Mouse (Mus musculus): ENCODE data around the gene Baiap2. TPM values are rescaled to one million over a fixed set of nuclear protein-coding genes. Genes with fewer than 3 reads are reported as not detected.

The Baiap2 gene
- polyA plus RNA-seq, 1 experiment from 2014 or later: 11.9 TPM

DNA sequence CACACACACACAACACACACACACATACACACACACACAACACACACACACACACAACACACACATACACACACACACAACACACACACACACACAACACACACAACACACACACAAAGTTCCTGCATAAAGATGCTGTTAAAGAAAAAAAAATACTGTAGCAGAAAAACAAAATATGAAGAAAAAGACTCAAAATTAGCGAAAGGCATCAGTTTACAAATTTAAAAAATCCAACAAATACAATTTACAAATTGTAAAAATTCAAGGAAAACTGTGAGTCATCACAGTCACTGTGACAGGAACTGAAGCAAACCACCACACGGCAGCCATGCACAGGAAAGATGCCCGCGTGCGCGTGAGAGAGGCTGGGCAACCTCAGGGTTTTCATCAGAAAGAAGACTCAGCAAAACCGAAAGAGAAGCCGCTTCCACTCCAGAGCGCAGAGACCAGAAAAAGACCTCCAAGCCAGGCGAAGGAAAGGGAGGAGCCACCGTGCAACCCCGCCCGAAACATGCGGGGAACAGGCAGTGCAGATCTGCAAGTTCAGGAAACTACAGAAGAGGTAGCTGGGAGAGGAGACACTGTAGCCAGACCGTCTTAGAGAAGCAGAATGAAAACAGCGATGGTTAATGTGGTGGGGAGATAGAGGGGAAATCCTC is 14.4 kb upstream of the Baiap2 start:
- DNase-seq (ENCODE audit: low spot score) (no peak), ATAC-seq (ENCODE audit: insufficient read depth, low FRiP score, low TSS enrichment) (no peak)
- no peak overlapping the region for H3K4me2 ChIP-seq (ENCODE audit: low read depth)
- no peaks in the 10 kb centered on the region for H3K27me3 ChIP-seq (ENCODE audit: control insufficient read depth, insufficient read depth, low read length)
- H3K27ac ChIP-seq (ENCODE audit: low read depth, low read length): no peak overlapping the region
- no peaks in the 10 kb centered on the region for H3K4me1 ChIP-seq (ENCODE audit: control insufficient read depth, insufficient read depth, low read length)
- no peaks in the 10 kb centered on the region for H3K36me3 ChIP-seq (ENCODE audit: control insufficient read depth, insufficient read depth, low read length)
- no peak overlapping the region for H3K4me3 ChIP-seq (ENCODE audit: low read depth, low read length)
- H3K9me3 ChIP-seq (ENCODE audit: control insufficient read depth, low read length): no peaks in the 10 kb centered on the region
- no peak overlapping the region for H3K9ac ChIP-seq (ENCODE audit: low read length)
- 80% methylated on average over 16 of the region's 16 CpGs for WGBS

DNA sequence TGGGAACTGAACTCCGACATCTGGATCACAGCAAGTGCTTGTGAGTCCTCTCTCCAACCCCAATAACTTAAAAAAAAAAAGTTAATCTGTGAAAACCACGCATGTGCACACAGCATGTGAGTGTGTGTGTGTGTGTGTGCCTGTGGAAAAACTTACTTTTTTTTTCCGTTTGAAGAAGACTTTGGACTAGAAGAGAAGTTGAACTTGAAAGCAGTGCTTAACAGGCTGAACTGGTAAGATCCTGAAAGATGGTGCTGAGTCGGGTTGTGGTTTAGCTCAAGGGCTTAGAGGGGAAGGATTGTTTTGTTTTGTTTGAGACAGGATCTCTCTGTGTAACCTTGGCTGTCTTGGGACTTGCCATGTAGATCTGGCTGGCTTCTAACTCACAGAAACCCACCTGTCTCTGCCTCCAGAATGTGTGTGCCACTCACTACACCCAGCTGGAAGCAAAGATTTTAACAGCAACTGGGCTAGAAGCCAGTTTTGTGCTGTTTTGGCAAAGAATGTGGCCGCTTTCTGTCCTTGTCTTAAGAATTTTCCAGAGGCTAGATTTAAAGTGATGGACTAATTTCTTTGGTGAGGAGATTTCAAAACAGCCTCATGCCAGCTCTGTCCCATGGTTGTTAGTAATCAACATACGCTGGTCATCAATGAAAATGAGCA is 12.8 kb upstream of the Baiap2 start:
- no peaks in the 10 kb centered on the region for H3K36me3 ChIP-seq (ENCODE audit: control insufficient read depth, insufficient read depth, low read length)
- H3K27ac ChIP-seq (ENCODE audit: low read depth, low read length): no peak overlapping the region
- no peak for ATAC-seq (ENCODE audit: insufficient read depth, low FRiP score, low TSS enrichment)
- H3K9me3 ChIP-seq (ENCODE audit: control insufficient read depth, low read length): no peaks in the 10 kb centered on the region
- no peak overlapping the region for H3K4me2 ChIP-seq (ENCODE audit: low read depth)
- no peaks in the 10 kb centered on the region for H3K4me1 ChIP-seq (ENCODE audit: control insufficient read depth, insufficient read depth, low read length)
- no peak for DNase-seq (ENCODE audit: low spot score)
- WGBS: 84% methylated on average over 6 of the region's 6 CpGs
- no peak overlapping the region for H3K9ac ChIP-seq (ENCODE audit: low read length)
- no peaks in the 10 kb centered on the region for H3K27me3 ChIP-seq (ENCODE audit: control insufficient read depth, insufficient read depth, low read length)
- no peak overlapping the region for H3K4me3 ChIP-seq (ENCODE audit: low read depth, low read length)

DNA sequence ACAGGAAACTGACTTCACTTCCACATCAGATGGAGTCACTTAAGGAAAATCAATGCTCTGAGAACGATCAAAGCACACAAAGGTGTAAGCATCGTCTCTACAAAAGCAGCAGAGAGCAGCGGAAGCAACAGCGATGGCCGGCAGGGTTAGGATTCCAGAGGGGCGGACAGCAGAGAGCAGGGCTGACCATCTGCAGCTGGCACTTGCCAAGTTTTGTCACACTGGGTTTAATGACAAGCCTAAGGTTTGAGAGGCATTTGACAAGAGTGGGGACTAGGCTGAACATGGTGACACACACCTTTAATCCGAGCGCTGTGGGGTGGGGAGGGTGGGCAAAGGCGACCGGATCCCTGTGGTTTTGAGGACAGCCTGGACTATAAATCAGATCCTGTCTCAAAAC is 10.8 kb upstream of the Baiap2 start:
- DNase-seq (ENCODE audit: low spot score) (no peak), ATAC-seq (ENCODE audit: insufficient read depth, low FRiP score, low TSS enrichment) (no peak)
- Histone ChIP-seq H3K9ac (ENCODE audit: low read length) (no peak overlapping the region), H3K27me3 (ENCODE audit: control insufficient read depth, insufficient read depth, low read length) (no peaks in the 10 kb centered on the region), H3K4me3 (ENCODE audit: low read depth, low read length) (no peak overlapping the region), H3K27ac (ENCODE audit: low read depth, low read length) (no peak overlapping the region), H3K4me1 (ENCODE audit: control insufficient read depth, insufficient read depth, low read length) (no peaks in the 10 kb centered on the region), H3K4me2 (ENCODE audit: low read depth) (no peak overlapping the region), H3K36me3 (ENCODE audit: control insufficient read depth, insufficient read depth, low read length) (no peaks in the 10 kb centered on the region), H3K9me3 (ENCODE audit: control insufficient read depth, low read length) (no peaks in the 10 kb centered on the region)
- 80% methylated on average over 10 of the region's 10 CpGs for WGBS

DNA sequence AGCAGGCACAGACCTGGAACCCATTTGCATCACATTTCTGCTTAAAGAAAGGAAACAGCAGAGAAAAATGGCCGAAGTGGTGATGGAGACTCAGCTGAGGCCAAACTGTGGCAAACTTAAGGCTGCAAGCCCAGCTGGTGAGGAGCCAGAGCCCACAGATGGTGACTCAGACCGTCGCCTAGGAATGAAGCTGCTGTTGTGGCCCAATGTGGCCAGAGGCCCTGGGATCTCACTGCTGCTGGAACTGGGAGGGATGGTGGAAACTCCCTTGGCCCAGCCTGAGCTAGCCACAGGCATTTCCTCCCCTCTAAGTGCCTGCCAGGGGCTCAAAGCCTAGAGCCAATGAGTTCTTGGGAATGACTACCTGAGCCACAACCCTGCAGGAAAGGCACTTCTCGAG is 9.4 kb upstream of the Baiap2 start:
- no peak for ATAC-seq (ENCODE audit: insufficient read depth, low FRiP score, low TSS enrichment)
- Histone ChIP-seq H3K9me3 (ENCODE audit: control insufficient read depth, low read length) (no peaks in the 10 kb centered on the region), H3K4me1 (ENCODE audit: control insufficient read depth, insufficient read depth, low read length) (no peaks in the 10 kb centered on the region), H3K4me3 (ENCODE audit: low read depth, low read length) (no peak overlapping the region), H3K27me3 (ENCODE audit: control insufficient read depth, insufficient read depth, low read length) (no peaks in the 10 kb centered on the region), H3K4me2 (ENCODE audit: low read depth) (no peak overlapping the region), H3K9ac (ENCODE audit: low read length) (no peak overlapping the region), H3K27ac (ENCODE audit: low read depth, low read length) (no peak overlapping the region), H3K36me3 (ENCODE audit: control insufficient read depth, insufficient read depth, low read length) (no peaks in the 10 kb centered on the region)
- DNase-seq (ENCODE audit: low spot score): no peak
- WGBS: 68% methylated on average over 4 of the region's 4 CpGs

DNA sequence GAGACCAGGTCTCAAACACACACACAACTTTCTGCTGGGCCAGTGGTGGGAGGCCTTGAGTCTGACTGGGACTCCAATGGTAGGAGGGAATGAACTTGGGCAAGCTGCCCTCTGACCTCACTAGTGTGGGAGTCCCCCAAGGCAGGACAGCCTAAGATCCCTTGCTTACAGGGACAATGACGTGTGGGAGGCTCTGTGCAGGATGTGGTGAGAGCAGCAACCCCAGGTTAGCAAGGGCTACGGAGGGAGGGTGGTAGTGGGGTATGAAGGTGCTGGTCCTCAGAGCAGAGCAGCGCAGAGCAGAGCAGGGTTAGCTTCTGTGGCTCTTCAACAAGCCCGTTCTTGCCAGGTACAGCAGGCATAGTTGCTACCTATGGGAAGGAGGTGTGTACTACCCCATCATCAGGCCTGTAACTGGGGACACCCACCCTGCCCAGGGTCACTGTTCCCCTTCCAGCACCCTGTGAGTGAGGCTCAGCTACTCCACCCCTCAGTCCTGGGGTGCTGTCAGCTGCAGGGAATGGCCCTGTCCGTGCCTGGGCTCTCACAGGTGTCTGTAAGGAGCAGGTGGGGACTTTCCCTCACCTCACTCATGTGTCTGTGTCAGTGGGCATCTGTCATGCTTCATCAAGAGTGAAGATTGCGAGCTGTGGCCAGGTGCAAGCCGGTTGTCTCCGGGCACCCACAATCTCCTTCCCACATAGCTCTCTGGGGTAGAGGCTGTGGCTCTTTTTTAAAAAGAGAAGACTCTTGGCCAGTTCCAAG is 8.6 kb upstream of the Baiap2 start:
- Histone ChIP-seq H3K27me3 (ENCODE audit: control insufficient read depth, insufficient read depth, low read length) (no peaks in the 10 kb centered on the region), H3K36me3 (ENCODE audit: control insufficient read depth, insufficient read depth, low read length) (no peaks in the 10 kb centered on the region), H3K4me3 (ENCODE audit: low read depth, low read length) (no peak overlapping the region), H3K9ac (ENCODE audit: low read length) (no peak overlapping the region), H3K27ac (ENCODE audit: low read depth, low read length) (no peak overlapping the region), H3K4me2 (ENCODE audit: low read depth) (no peak overlapping the region), H3K4me1 (ENCODE audit: control insufficient read depth, insufficient read depth, low read length) (no peaks in the 10 kb centered on the region), H3K9me3 (ENCODE audit: control insufficient read depth, low read length) (no peaks in the 10 kb centered on the region)
- ATAC-seq (ENCODE audit: insufficient read depth, low FRiP score, low TSS enrichment) (no peak), DNase-seq (ENCODE audit: low spot score) (no peak)
- 86% methylated on average over 8 of the region's 8 CpGs for WGBS

DNA sequence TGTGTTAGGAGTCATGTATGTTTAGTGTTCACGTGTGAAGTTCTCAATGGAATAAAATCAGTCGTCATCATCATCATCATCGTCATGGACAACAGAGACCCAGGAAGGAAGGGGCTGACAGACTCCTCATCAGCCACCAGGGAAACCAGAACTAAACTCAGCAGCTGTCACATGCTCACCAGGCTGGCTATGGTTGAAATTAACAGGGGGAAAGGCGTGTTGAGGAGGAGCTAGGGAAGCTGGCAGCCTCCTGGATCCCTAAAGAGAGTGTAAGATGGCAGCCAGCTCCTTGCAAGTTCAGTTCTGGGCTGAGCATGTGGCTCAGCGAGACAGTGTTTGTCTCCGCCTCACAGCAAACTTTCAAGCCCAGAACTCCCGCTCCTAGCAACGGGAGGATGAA is 7.8 kb upstream of the Baiap2 start:
- no peak overlapping the region for H3K4me2 ChIP-seq (ENCODE audit: low read depth)
- H3K4me1 ChIP-seq (ENCODE audit: control insufficient read depth, insufficient read depth, low read length): no peaks in the 10 kb centered on the region
- no peak overlapping the region for H3K9ac ChIP-seq (ENCODE audit: low read length)
- no peaks in the 10 kb centered on the region for H3K9me3 ChIP-seq (ENCODE audit: control insufficient read depth, low read length)
- H3K27me3 ChIP-seq (ENCODE audit: control insufficient read depth, insufficient read depth, low read length): no peaks in the 10 kb centered on the region
- 81% methylated on average over 8 of the region's 8 CpGs for WGBS
- no peak for ATAC-seq (ENCODE audit: insufficient read depth, low FRiP score, low TSS enrichment)
- no peaks in the 10 kb centered on the region for H3K36me3 ChIP-seq (ENCODE audit: control insufficient read depth, insufficient read depth, low read length)
- H3K27ac ChIP-seq (ENCODE audit: low read depth, low read length): no peak overlapping the region
- H3K4me3 ChIP-seq (ENCODE audit: low read depth, low read length): no peak overlapping the region
- DNase-seq (ENCODE audit: low spot score): no peak

DNA sequence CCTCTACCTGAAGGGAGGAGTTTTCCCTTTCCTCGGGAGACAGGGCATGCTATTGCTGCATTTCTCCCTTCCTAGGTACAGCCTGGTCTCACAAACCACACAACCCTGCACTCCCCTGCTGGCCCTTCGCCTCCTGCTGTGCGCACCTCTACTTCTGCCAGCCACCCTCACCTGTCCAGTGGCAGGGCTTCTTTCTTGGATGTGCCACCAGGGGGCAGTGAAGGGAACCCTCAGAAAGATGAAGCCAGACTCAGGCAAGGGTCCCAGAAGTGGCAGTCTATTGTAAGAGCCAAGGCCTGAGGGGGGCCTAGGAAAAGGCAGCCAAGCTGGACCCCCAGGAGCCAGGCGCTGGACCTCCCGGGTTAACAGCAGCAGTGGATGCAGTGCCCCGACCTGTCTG is 7.1 kb upstream of the Baiap2 start:
- 34% methylated on average over 6 of the region's 6 CpGs for WGBS
- H3K9me3 ChIP-seq (ENCODE audit: control insufficient read depth, low read length): no peaks in the 10 kb centered on the region
- no peak overlapping the region for H3K9ac ChIP-seq (ENCODE audit: low read length)

DNA sequence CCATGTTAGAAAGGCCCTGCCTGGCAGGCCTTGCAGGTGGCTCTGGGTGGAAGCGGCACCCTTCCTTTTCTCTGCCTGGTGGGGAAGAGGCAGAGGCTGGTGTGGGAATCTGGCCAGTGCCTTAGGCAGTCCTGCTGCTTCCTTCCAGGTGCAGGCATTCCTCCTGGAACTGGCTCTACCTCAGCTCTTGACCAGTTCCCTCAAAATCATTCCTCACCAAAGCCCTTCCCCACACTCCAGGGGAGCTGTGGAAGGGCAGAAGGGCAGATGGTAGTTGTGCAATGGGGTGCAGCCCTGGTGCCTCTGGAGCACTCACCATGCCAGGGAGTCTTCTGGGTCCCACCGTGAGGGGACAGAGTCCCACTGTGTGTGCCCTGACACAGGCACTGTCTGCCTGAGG is 6.1 kb upstream of the Baiap2 start:
- Histone ChIP-seq H3K9me3 (ENCODE audit: control insufficient read depth, low read length) (no peaks in the 10 kb centered on the region), H3K9ac (ENCODE audit: low read length) (no peak overlapping the region), H3K36me3 (ENCODE audit: control insufficient read depth, insufficient read depth, low read length) (no peaks in the 10 kb centered on the region), H3K4me1 (ENCODE audit: control insufficient read depth, insufficient read depth, low read length) (peaks cover under 1% of the 10 kb centered on the region; the same call in 1 of the 2 replicates), H3K27ac (ENCODE audit: low read depth, low read length) (no peak overlapping the region), H3K4me3 (ENCODE audit: low read depth, low read length) (no peak overlapping the region), H3K4me2 (ENCODE audit: low read depth) (no peak overlapping the region), H3K27me3 (ENCODE audit: control insufficient read depth, insufficient read depth, low read length) (no peaks in the 10 kb centered on the region)
- ATAC-seq (ENCODE audit: insufficient read depth, low FRiP score, low TSS enrichment) (no peak), DNase-seq (ENCODE audit: low spot score) (no peak)
- WGBS: 84% methylated on average over 2 of the region's 2 CpGs

More for the DNA sequence above, 7.1 kb upstream of the Baiap2 start:
- Histone ChIP-seq H3K27me3 (ENCODE audit: control insufficient read depth, insufficient read depth, low read length) (no peaks in the 10 kb centered on the region), H3K27ac (ENCODE audit: low read depth, low read length) (no peak overlapping the region), H3K4me3 (ENCODE audit: low read depth, low read length) (no peak overlapping the region), H3K4me1 (ENCODE audit: control insufficient read depth, insufficient read depth, low read length) (no peaks in the 10 kb centered on the region), H3K4me2 (ENCODE audit: low read depth) (no peak overlapping the region), H3K36me3 (ENCODE audit: control insufficient read depth, insufficient read depth, low read length) (no peaks in the 10 kb centered on the region)
- peak; percentile 77 for DNase-seq (ENCODE audit: low spot score)
- ATAC-seq (ENCODE audit: insufficient read depth, low FRiP score, low TSS enrichment): no peak
